In genomic region chr19:42776813-42777212, GRCm38 (mm10) we compare ENCODE assay signal across 9 mouse cellular contexts. TPM values are rescaled to one million over a fixed set of nuclear protein-coding genes. Genes with fewer than 3 reads are reported as not detected.
A peak's percentile ranks its signal among the peaks of the same experiment; 100 is the strongest.
DNase-seq lines count a peak whose midpoint lies in the region; ATAC-seq and TF ChIP-seq lines count a peak whose summit lies in the region.
"Had no signal": no experiment of that assay in that cellular context is flagged by ENCODE, and none has a peak within 500 bp of the region (broad histone marks: within the 10 kb centered on the region; RNA-seq: fewer than 3 reads in every experiment).

No protein-coding gene starts in this region.

- H3K4me2 ChIP-seq in hindbrain, embryonic 11.5 days (replicated peaks; ENCODE audit: low read depth, low read length) = no peak overlapping the region
- H3K4me2 ChIP-seq in hindbrain, embryonic 13.5 days = no peak overlapping the region

- no peak for TF ChIP-seq CTCF in thymus, adult 2 months (IDR thresholded peaks at IDR 0.05; ENCODE audit: borderline replicate concordance, control insufficient read depth, extremely low read depth, insufficient read depth, low read length, poor library complexity)

- no peak overlapping the region for H3K9ac ChIP-seq in hindbrain, embryonic 11.5 days (ENCODE audit: low read depth, low read length)
- H3K9ac ChIP-seq in hindbrain, embryonic 13.5 days = no peak overlapping the region

- H3K9me3 ChIP-seq in hindbrain, embryonic 11.5 days (ENCODE audit: control insufficient read depth, low read length) = no peaks in the 10 kb centered on the region
- no peaks in the 10 kb centered on the region for H3K9me3 ChIP-seq in hindbrain, embryonic 13.5 days

- no peak for TF ChIP-seq POLR2A in thymus, adult 2 months (IDR thresholded peaks at IDR 0.05; ENCODE audit: control insufficient read depth, extremely low read depth, insufficient read depth, low read length, poor library complexity)

- DNase-seq in hindbrain, embryonic 11.5 days (ENCODE audit: low spot score) = peak; percentile 39
- peak; percentile 41 for DNase-seq in thymus, adult 2 months
- no peak for DNase-seq in thymus, adult 18-20 months
- peak; percentile 65 for DNase-seq in thymus, postnatal 4 days
- DNase-seq in layer of hippocampus, postnatal 25 days (ENCODE audit: extremely low spot score in 1 of 2, low spot score in 1 of 2) = no peak
- no peak for DNase-seq in ovary, postnatal 36 days (ENCODE audit: low spot score)

- ATAC-seq in hindbrain, embryonic 11.5 days (ENCODE audit: low FRiP score) = no peak
- ATAC-seq in hindbrain, embryonic 13.5 days (ENCODE audit: low FRiP score) = no peak
- ATAC-seq in erythroblast, adult 5-6 weeks (replicated peaks; ENCODE audit: low FRiP score, poor library complexity, severe bottlenecking) = 0 out of 2 replicates have a peak, but pooled peaks have one; percentile 42
- ATAC-seq: forebrain, embryonic 16.5 days had no signal

- H3K4me1 ChIP-seq in hindbrain, embryonic 11.5 days (replicated peaks; ENCODE audit: control insufficient read depth, insufficient read depth, low read length) = no peaks in the 10 kb centered on the region
- peaks cover 9% of the 10 kb centered on the region for H3K4me1 ChIP-seq in hindbrain, embryonic 13.5 days (replicated peaks)
- peaks cover 12% of the 10 kb centered on the region; the same call in 1 of the 2 replicates for H3K4me1 ChIP-seq in thymus, adult 2 months (replicated peaks; ENCODE audit: control insufficient read depth, insufficient read depth, low read length)

- H3K27me3 ChIP-seq in hindbrain, embryonic 11.5 days (ENCODE audit: control insufficient read depth, insufficient read depth, low read length) = no peaks in the 10 kb centered on the region
- H3K27me3 ChIP-seq in hindbrain, embryonic 13.5 days = no peaks in the 10 kb centered on the region
- no peaks in the 10 kb centered on the region for H3K27me3 ChIP-seq in thymus, adult 2 months (ENCODE audit: control insufficient read depth, insufficient read depth, low read length)

- no peaks in the 10 kb centered on the region for H3K36me3 ChIP-seq in hindbrain, embryonic 11.5 days (ENCODE audit: control insufficient read depth, insufficient read depth, low read length)
- H3K36me3 ChIP-seq in hindbrain, embryonic 13.5 days = peaks cover 3% of the 10 kb centered on the region; the same call in 1 of the 2 replicates
- H3K36me3 ChIP-seq in thymus, adult 2 months (ENCODE audit: control insufficient read depth, insufficient read depth, low read length) = no peaks in the 10 kb centered on the region

- no peak overlapping the region for H3K4me3 ChIP-seq in hindbrain, embryonic 11.5 days (ENCODE audit: low read depth, low read length)
- no peak overlapping the region for H3K4me3 ChIP-seq in hindbrain, embryonic 13.5 days
- H3K4me3 ChIP-seq in thymus, adult 2 months (ENCODE audit: control insufficient read depth, insufficient read depth, low read length) = no peak overlapping the region

- WGBS in hindbrain, embryonic 11.5 days = 100% methylated on average over 1 of the region's 1 CpGs
- WGBS in hindbrain, embryonic 13.5 days = 95% methylated on average over 1 of the region's 1 CpGs
- 100% methylated on average over 1 of the region's 1 CpGs for WGBS in thymus, adult 2 months

- H3K27ac ChIP-seq in hindbrain, embryonic 11.5 days (ENCODE audit: low read depth, low read length) = no peak overlapping the region
- H3K27ac ChIP-seq in hindbrain, embryonic 13.5 days = no peak overlapping the region
- H3K27ac ChIP-seq in thymus, adult 2 months (ENCODE audit: control insufficient read depth, insufficient read depth, low read length) = no peak overlapping the region

RNA-seq across cellular contexts. Expression of gene Hps1, which starts 3.0 kb away (rescaled TPM):
- polyA plus RNA-seq in hindbrain, embryonic 11.5 days (2014; fragmentation: Nextera tagmentation; extraction: Ambion mirVana) = 9.7 and 10.6 TPM in 2 replicates
- 11.4 and 12.2 TPM in 2 replicates for polyA plus RNA-seq in hindbrain, embryonic 13.5 days (2015; fragmentation: Nextera tagmentation; extraction: Ambion mirVana)
- 46.2 and 49.5 TPM in 2 replicates for polyA plus RNA-seq in thymus, adult 2 months (2012; rRNA removed)
- 1.2 and 4.8 TPM in 2 replicates for total RNA-seq in erythroblast, adult 5-6 weeks (2015; ENCODE audit: low replicate concordance)
- total RNA-seq in erythroblast, adult 5-6 weeks (2017; ENCODE audit: low replicate concordance) = 2.8 and 19.8 TPM in 2 replicates
- 10 to 100 TPM in 1 of 2 experiments, 1 to 10 TPM in 1; 7.5 to 12.3 TPM for total RNA-seq in layer of hippocampus, postnatal 25 days (2021)

RNA-seq across cellular contexts. Expression of gene Pyroxd2, which starts 24.2 kb away (rescaled TPM):
- 0.67 and 0.88 TPM in 2 replicates for polyA plus RNA-seq in hindbrain, embryonic 11.5 days (2014; fragmentation: Nextera tagmentation; extraction: Ambion mirVana)
- 1.7 and 2.2 TPM in 2 replicates for polyA plus RNA-seq in hindbrain, embryonic 13.5 days (2015; fragmentation: Nextera tagmentation; extraction: Ambion mirVana)
- polyA plus RNA-seq in thymus, adult 2 months (2012; rRNA removed) = 4.5 and 6.2 TPM in 2 replicates
- 1.9 TPM in 1 of 2 replicates, not detected in the other for total RNA-seq in erythroblast, adult 5-6 weeks (2015; ENCODE audit: low replicate concordance)
- 0.17 and 1.5 TPM in 2 replicates for total RNA-seq in erythroblast, adult 5-6 weeks (2017; ENCODE audit: low replicate concordance)
- total RNA-seq in layer of hippocampus, postnatal 25 days (2021) = 1 to 10 TPM; 1.6 to 2.3 TPM

Comparison
In these comparisons a context has a peak if more than half of its experiments do, and no peak if none do; other contexts are left out.
1. DNase-seq: peak in hindbrain, embryonic 11.5 days (single experiment), thymus, adult 2 months (single experiment) and thymus, postnatal 4 days (single experiment); none in thymus, adult 18-20 months (0 of 2), layer of hippocampus, postnatal 25 days (0 of 2) and ovary, postnatal 36 days (single experiment).